Mouse (Mus musculus) lung, postnatal 0 days (tissue): Measurements from ENCODE around the gene Cgref1.

ENCODE experiments used
- CTCF ChIP-seq: IDR thresholded peaks from 2 replicates; pipeline ENCODE4 v1.5.1; 2016; ENCODE audit warnings: antibody characterized with exemption, mild to moderate bottlenecking
- EP300 ChIP-seq: IDR thresholded peaks from 2 replicates; pipeline ENCODE4 v1.6.1; 2016; ENCODE audit warnings: antibody characterized with exemption, mild to moderate bottlenecking, control low read depth

DNA sequence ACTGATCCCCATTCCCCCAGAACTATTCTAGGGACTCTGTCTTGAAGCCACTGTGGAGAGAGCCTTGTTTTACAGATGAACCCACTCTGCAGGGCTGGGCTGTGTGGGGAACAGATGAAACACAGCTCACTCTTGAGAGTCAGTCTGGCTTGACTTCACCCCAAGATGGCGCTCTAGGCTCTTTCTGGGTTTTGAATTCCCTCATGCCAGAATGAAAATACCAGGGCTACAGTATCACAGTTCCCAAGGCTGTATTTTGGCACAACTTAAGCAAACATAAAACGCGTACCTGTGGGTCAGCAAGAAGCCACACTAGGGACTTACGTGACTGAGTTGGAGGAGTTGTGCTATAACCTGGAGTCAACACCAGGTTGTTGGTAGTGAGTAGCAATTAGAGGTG, 15.3 kb downstream of the Cgref1 start:
- TF ChIP-seq CTCF (peak; percentile 83), EP300 (no peak)
